Mouse (Mus musculus): ENCODE results near the gene Lrrc2.

DNA sequence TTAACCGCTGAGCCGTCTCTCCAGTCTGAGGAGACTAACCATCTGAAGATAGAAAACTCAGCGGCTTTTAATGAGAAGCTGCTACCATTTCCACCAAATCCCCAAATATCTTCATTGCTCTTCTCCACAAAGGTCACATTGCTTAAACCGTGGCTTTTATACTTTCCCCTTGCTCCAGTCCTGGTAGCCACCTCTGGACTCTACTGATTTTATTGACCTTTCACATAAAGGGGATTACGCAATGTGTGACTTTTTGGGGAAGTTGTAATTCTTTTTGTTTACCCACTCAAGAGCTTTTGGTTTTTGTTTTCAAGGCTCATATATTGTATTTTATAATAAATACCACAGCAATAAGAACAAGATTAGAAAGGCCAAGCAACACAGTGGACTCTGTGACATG is 34.2 kb downstream of the Lrrc2 start:
- no peak for TF ChIP-seq GATA1 (IDR thresholded peaks at IDR 0.05; ENCODE audit: borderline replicate concordance, low read length)
- no peak for TF ChIP-seq FLI1 (IDR thresholded peaks at IDR 0.05; ENCODE audit: low read length)

All from megakaryocyte, embryonic 14.5 days (primary cell).